Comparison of ENCODE assay signal across 14 mouse cellular contexts in genomic region chr9:116369059-116369718, GRCm38 (mm10).
DNase-seq lines count a peak whose midpoint lies in the region; ATAC-seq lines count a peak whose summit lies in the region.
"Had no signal": no experiment of that assay in that cellular context is flagged by ENCODE, and none has a peak within 500 bp of the region (broad histone marks: within the 10 kb centered on the region; RNA-seq: fewer than 3 reads in every experiment).

No protein-coding gene starts in this region.

- no peak for DNase-seq in limb, embryonic 10.5 days (ENCODE audit: low spot score)
- DNase-seq in CD4-positive, CD25-positive, alpha-beta regulatory T cell, adult 2 months (ENCODE audit: low read depth, low spot score): peak; percentile 56
- no peak for DNase-seq in adrenal gland, adult 2 months
- no peak for DNase-seq in layer of hippocampus, postnatal 36 days
- no peak for DNase-seq in urinary bladder, postnatal 25 days (ENCODE audit: low spot score)
- DNase-seq: cerebellum, postnatal 14 days; gastrocnemius, postnatal 36 days; heart, postnatal 14 days; kidney, adult 18-20 months had no signal

- ATAC-seq in limb, embryonic 13.5 days (ENCODE audit: low FRiP score, low read depth): peak; percentile 44
- peak; percentile 68 for ATAC-seq in common myeloid progenitor, adult 5-6 weeks (replicated peaks; ENCODE audit: low read depth, poor library complexity, severe bottlenecking)
- ATAC-seq in monocyte, adult 5-6 weeks (replicated peaks; ENCODE audit: insufficient number of reproducible peaks, low FRiP score, low TSS enrichment, poor library complexity, severe bottlenecking): peak; percentile 24; the same call in 1 of the 2 replicates

- H3K36me3 ChIP-seq in limb, embryonic 13.5 days: no peaks in the 10 kb centered on the region
- no peaks in the 10 kb centered on the region for H3K36me3 ChIP-seq in limb, embryonic 10.5 days
- H3K36me3 ChIP-seq: liver, embryonic 15.5 days had no signal

- H3K4me3 ChIP-seq in limb, embryonic 13.5 days: no peak overlapping the region
- H3K4me3 ChIP-seq in limb, embryonic 10.5 days: no peak overlapping the region
- H3K4me3 ChIP-seq: liver, embryonic 15.5 days had no signal

- no peak overlapping the region for H3K9ac ChIP-seq in limb, embryonic 13.5 days
- H3K9ac ChIP-seq: liver, embryonic 15.5 days had no signal

- no peak overlapping the region for H3K4me2 ChIP-seq in limb, embryonic 13.5 days (replicated peaks)
- H3K4me2 ChIP-seq: liver, embryonic 15.5 days; midbrain, embryonic 11.5 days had no signal

- H3K27ac ChIP-seq in limb, embryonic 13.5 days: no peak overlapping the region
- no peak overlapping the region for H3K27ac ChIP-seq in limb, embryonic 10.5 days
- H3K27ac ChIP-seq: liver, embryonic 15.5 days had no signal

- no peaks in the 10 kb centered on the region for H3K9me3 ChIP-seq in limb, embryonic 13.5 days
- no peaks in the 10 kb centered on the region for H3K9me3 ChIP-seq in limb, embryonic 10.5 days (replicated peaks)
- H3K9me3 ChIP-seq: liver, embryonic 15.5 days had no signal

- H3K4me1 ChIP-seq in limb, embryonic 13.5 days: 0 out of 2 replicates have a peak, but pooled peaks cover 7% of the 10 kb centered on the region
- 0 out of 2 replicates have a peak, but pooled peaks cover 5% of the 10 kb centered on the region for H3K4me1 ChIP-seq in limb, embryonic 10.5 days

- no peaks in the 10 kb centered on the region for H3K27me3 ChIP-seq in limb, embryonic 13.5 days
- H3K27me3 ChIP-seq in limb, embryonic 10.5 days (ENCODE audit: low read depth, poor library complexity, severe bottlenecking): no peaks in the 10 kb centered on the region
- H3K27me3 ChIP-seq: liver, embryonic 15.5 days had no signal
